Mouse (Mus musculus): Measurements from ENCODE around the gene Gba2. TPM values are rescaled to one million over a fixed set of nuclear protein-coding genes. Genes with fewer than 3 reads are reported as not detected.

Gba2 gene
- total and polyA plus RNA-seq, 2 experiments from 2014 or later: 36.3 to 47.6 TPM

DNA sequence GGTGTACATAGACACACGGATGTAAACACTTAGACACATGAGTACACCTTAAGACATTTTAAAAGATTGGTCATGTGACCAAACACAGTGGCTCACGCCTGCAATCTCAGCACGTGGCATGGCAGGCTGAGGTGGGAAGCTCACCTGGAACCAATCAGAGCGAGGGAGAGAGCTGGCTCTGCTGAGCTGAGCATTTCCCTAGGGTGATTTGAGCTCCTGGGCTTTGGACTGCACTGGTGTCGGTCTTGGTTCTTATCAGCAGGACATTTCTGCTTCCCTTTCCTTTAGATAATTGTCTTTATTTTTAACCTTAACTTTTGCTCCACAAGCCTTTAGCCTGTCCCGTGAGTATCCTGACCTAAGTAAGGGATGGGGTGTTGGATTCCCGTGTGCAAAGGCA, 9.0 kb upstream of the Gba2 start:
- Histone ChIP-seq H3K36me3 (ENCODE audit: insufficient read depth, low read length) (peaks cover 21% of the 10 kb centered on the region), H3K4me1 (ENCODE audit: insufficient read depth, low read length) (no peaks in the 10 kb centered on the region), H3K27me3 (ENCODE audit: insufficient read depth, low read length) (no peaks in the 10 kb centered on the region), H3K4me3 (ENCODE audit: low read length) (no peak overlapping the region), H3K9ac (replicated peaks; ENCODE audit: low read length) (no peak overlapping the region), H3K9me3 (ENCODE audit: low read length) (no peaks in the 10 kb centered on the region), H3K27ac (no peak overlapping the region), H3K4me2 (ENCODE audit: low read depth, low read length) (no peak overlapping the region)
- no peak for DNase-seq (ENCODE audit: low spot score)
- WGBS: 62% methylated on average over 7 of the region's 7 CpGs
- TF ChIP-seq CTCF (IDR thresholded peaks at IDR 0.05; ENCODE audit: low read depth): no peak
- ATAC-seq: no peak

DNA sequence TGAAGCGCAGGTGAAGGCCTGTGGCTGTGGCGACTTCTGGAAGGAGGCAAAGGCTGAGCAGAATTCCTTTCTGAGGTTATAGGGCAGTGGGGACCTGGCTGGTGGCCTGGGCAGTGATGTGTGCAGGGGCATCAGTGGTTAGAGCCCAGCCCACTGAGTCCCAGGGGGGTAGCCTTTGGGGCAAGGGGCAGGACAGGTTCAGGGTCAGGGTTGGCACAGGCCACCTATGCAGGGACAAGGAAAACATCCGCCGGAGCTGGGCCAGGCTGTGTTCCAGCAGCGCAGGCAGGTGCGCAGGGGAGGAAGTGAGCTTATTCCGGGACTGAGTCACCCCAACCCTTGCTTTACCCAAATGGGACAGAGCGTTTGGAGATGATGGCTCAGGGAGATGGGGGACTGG, 7.7 kb upstream of the Gba2 start:
- no peaks in the 10 kb centered on the region for H3K9me3 ChIP-seq (ENCODE audit: low read length)
- peaks cover 33% of the 10 kb centered on the region for H3K36me3 ChIP-seq (ENCODE audit: insufficient read depth, low read length)
- H3K27me3 ChIP-seq (ENCODE audit: insufficient read depth, low read length): no peaks in the 10 kb centered on the region
- H3K4me1 ChIP-seq (ENCODE audit: insufficient read depth, low read length): no peaks in the 10 kb centered on the region
- 84% methylated on average over 8 of the region's 8 CpGs for WGBS
- no peak overlapping the region for H3K9ac ChIP-seq (replicated peaks; ENCODE audit: low read length)
- DNase-seq (ENCODE audit: low spot score) (no peak), ATAC-seq (no peak)
- no peak for TF ChIP-seq CTCF (IDR thresholded peaks at IDR 0.05; ENCODE audit: low read depth)
- H3K27ac ChIP-seq: no peak overlapping the region
- no peak overlapping the region for H3K4me2 ChIP-seq (ENCODE audit: low read depth, low read length)
- H3K4me3 ChIP-seq (ENCODE audit: low read length): no peak overlapping the region

DNA sequence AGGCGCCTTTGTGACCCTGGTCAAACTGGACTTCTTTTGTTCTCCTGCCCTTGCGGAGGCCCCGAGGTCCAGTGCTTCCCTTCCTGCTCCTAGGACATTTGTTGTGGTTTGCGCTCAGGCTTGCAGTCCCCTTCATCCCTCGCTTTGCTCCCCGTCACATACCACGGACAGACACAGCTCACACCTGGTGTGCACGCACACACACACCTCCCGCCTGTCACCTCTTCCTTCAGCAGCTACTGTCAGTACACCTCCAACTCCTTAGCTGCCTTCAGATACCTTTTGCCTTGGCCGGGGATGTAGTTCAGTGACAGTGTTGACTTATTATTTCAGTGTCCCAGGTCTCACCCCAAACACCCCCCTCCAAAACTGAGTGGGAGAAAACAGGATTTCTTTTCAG, 7.0 kb upstream of the Gba2 start:
- Histone ChIP-seq H3K4me3 (ENCODE audit: low read length) (no peak overlapping the region), H3K27me3 (ENCODE audit: insufficient read depth, low read length) (no peaks in the 10 kb centered on the region), H3K4me1 (ENCODE audit: insufficient read depth, low read length) (no peaks in the 10 kb centered on the region), H3K4me2 (ENCODE audit: low read depth, low read length) (no peak overlapping the region), H3K36me3 (ENCODE audit: insufficient read depth, low read length) (peaks cover 40% of the 10 kb centered on the region), H3K27ac (no peak overlapping the region), H3K9ac (replicated peaks; ENCODE audit: low read length) (no peak overlapping the region), H3K9me3 (ENCODE audit: low read length) (no peaks in the 10 kb centered on the region)
- no peak for TF ChIP-seq CTCF (IDR thresholded peaks at IDR 0.05; ENCODE audit: low read depth)
- no peak for DNase-seq (ENCODE audit: low spot score)
- ATAC-seq: no peak
- WGBS: 46% methylated on average over 10 of the region's 10 CpGs

DNA sequence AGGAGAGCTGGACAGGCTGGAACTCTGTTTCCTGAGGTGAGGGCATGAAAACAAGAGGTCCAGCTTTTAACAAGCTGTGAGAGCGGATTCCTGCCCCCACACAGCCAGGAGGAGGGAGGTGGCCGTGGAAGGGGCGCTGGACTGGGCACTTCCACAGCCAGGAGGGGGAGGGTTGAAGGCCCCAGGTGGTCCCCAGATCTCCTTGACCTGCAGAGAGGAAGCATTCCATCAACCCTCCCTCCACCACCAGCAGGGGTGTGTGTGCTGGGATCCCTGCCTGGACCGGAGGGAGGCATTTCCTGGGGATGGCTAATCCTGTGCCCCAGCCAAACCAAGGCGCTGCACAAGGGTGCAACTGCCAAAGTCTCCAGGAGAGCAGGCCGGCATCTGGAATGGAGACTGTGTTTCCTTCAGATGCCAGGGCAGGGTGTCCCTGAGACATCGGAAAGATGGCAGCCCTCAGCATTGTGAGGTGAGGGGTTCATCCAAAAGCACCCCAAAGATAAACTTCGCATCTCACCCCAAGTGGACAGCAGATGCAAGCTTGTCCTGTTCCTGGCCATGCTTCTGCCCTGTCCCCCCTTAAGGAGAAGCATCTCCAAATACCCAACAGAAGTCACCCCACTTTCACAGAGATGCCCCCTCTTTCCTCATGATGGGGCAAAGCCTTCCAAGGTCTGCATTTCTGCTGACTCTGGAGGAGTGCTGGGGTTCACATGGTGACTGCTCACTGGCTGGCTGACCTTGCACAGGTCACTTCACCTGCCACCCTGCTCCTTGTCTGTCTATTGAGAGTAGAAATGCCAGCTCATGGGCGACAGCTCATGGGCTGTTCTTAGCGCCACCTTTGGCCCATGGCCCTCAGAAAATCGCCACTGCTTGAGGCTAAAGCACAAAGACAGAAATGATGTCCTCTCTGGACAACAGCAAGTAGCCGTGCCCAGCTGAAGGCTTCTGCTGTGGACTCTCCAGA, 6.1 kb upstream of the Gba2 start, which contains the start of gene Msmp:
Gene Msmp, minus strand, starts transcription at position 51 of the 973 bp plus-strand sequence.
- Histone ChIP-seq H3K4me1 (ENCODE audit: insufficient read depth, low read length) (peaks cover 2% of the 10 kb centered on the region), H3K36me3 (ENCODE audit: insufficient read depth, low read length) (peaks cover 44% of the 10 kb centered on the region), H3K4me2 (ENCODE audit: low read depth, low read length) (no peak within 1 kb of the TSS), H3K27ac (no peak within 1 kb of the TSS), H3K27me3 (ENCODE audit: insufficient read depth, low read length) (no peaks in the 10 kb centered on the region), H3K9me3 (ENCODE audit: low read length) (no peaks in the 10 kb centered on the region), H3K9ac (replicated peaks; ENCODE audit: low read length) (no peak within 1 kb of the TSS), H3K4me3 (ENCODE audit: low read length) (no peak within 1 kb of the TSS)
- WGBS: 66% methylated on average over 12 of the region's 12 CpGs
- TF ChIP-seq CTCF (IDR thresholded peaks at IDR 0.05; ENCODE audit: low read depth): no peak
- ATAC-seq: no peak
- no peak for DNase-seq (ENCODE audit: low spot score)

DNA sequence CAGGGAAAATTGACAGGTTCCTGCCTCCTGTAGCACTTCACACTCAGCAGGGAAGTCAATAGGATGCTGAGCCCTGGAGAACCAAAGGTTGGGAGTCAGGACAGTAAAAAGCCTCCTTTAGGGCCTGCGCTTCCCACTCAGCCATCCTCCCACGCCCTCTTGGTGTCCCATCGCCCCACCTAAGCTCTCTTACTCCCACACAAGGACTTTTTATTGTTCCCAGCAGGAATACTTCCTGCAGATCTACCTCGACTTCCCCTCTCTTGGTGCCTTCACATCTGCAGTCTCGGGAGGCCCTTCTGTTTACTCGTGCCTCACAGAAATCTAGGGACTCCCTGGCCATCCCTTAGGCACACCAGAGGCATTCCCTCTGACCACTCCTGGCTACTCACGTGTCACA, 4.7 kb upstream of the Gba2 start:
- H3K4me2 ChIP-seq (ENCODE audit: low read depth, low read length): no peak overlapping the region
- 79% methylated on average over 7 of the region's 7 CpGs for WGBS
- no peak overlapping the region for H3K4me3 ChIP-seq (ENCODE audit: low read length)
- no peaks in the 10 kb centered on the region for H3K9me3 ChIP-seq (ENCODE audit: low read length)
- no peak for TF ChIP-seq CTCF (IDR thresholded peaks at IDR 0.05; ENCODE audit: low read depth)
- peaks cover 4% of the 10 kb centered on the region for H3K4me1 ChIP-seq (ENCODE audit: insufficient read depth, low read length)
- DNase-seq (ENCODE audit: low spot score) (no peak), ATAC-seq (no peak)
- no peaks in the 10 kb centered on the region for H3K27me3 ChIP-seq (ENCODE audit: insufficient read depth, low read length)
- H3K27ac ChIP-seq: no peak overlapping the region
- H3K36me3 ChIP-seq (ENCODE audit: insufficient read depth, low read length): peaks cover 44% of the 10 kb centered on the region
- H3K9ac ChIP-seq (replicated peaks; ENCODE audit: low read length): no peak overlapping the region

DNA sequence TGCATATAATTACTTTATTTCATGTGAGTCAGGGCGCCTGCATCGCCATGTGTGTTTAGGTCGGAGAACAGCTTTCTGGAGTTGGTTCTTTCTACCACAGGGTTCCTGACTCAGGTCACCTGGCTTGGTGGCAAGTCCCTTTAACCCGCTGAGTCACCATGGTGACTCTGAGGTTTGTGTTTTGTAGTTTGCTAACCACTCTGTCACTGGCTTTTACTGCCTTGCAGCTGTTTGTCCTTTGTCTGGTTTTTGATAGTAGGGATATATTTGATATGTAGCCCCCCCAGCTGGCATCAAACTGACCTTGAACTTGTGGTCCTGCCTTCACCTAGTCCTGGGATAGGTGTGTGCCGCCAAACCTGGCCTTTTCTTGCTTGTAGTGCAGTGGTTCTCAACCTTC, 3.6 kb upstream of the Gba2 start:
- Histone ChIP-seq H3K9me3 (ENCODE audit: low read length) (no peaks in the 10 kb centered on the region), H3K4me1 (ENCODE audit: insufficient read depth, low read length) (peaks cover 4% of the 10 kb centered on the region), H3K27ac (no peak overlapping the region), H3K36me3 (ENCODE audit: insufficient read depth, low read length) (peaks cover 44% of the 10 kb centered on the region), H3K27me3 (ENCODE audit: insufficient read depth, low read length) (no peaks in the 10 kb centered on the region), H3K4me3 (ENCODE audit: low read length) (no peak overlapping the region), H3K9ac (replicated peaks; ENCODE audit: low read length) (no peak overlapping the region), H3K4me2 (ENCODE audit: low read depth, low read length) (no peak overlapping the region)
- 91% methylated on average over 5 of the region's 5 CpGs for WGBS
- TF ChIP-seq CTCF (IDR thresholded peaks at IDR 0.05; ENCODE audit: low read depth): no peak
- no peak for ATAC-seq
- no peak for DNase-seq (ENCODE audit: low spot score)

DNA sequence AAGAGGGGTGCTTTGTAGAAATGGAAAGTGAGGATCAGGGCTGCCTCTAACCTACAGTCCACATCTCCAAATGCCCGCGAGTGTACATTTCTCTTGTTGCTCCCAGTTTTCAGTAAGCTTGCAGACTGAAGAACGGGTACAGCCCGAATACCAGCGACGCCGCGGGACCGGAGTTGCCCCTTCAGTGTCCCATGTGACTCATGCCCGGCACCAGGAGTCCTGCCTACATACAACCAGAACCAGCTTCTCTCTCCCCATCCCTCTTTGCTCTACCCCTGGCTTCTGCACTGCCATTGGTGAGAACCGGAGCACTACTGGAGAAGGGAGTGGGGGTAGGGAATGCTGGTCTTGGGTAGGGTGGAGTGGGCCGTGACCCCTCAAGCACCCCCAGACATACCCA, 2.7 kb upstream of the Gba2 start:
- H3K4me1 ChIP-seq (ENCODE audit: insufficient read depth, low read length): peaks cover 11% of the 10 kb centered on the region
- no peaks in the 10 kb centered on the region for H3K9me3 ChIP-seq (ENCODE audit: low read length)
- WGBS: 93% methylated on average over 12 of the region's 12 CpGs
- no peak overlapping the region for H3K4me2 ChIP-seq (ENCODE audit: low read depth, low read length)
- no peak overlapping the region for H3K27ac ChIP-seq
- H3K9ac ChIP-seq (replicated peaks; ENCODE audit: low read length): no peak overlapping the region
- ATAC-seq (no peak), DNase-seq (ENCODE audit: low spot score) (no peak)
- no peak overlapping the region for H3K4me3 ChIP-seq (ENCODE audit: low read length)
- peaks cover 44% of the 10 kb centered on the region for H3K36me3 ChIP-seq (ENCODE audit: insufficient read depth, low read length)
- no peaks in the 10 kb centered on the region for H3K27me3 ChIP-seq (ENCODE audit: insufficient read depth, low read length)
- TF ChIP-seq CTCF (IDR thresholded peaks at IDR 0.05; ENCODE audit: low read depth): no peak
